Mouse (Mus musculus): ENCODE measurements at regions not wholly inside any gene's neighbourhood (a gene's known extent, or its start where the extent isn't known, plus 50 kb on each side); places are given as distances from the start of the nearest gene placed in this dataset.

- no peak for ATAC-seq
- H3K4me3 ChIP-seq: no peak overlapping the region
- H3K36me3 ChIP-seq (ENCODE audit: poor library complexity, severe bottlenecking): no peaks in the 10 kb centered on the region
- H3K9ac ChIP-seq: no peak overlapping the region
- no peaks in the 10 kb centered on the region for H3K27me3 ChIP-seq
- H3K27ac ChIP-seq: no peak overlapping the region
- 91% methylated on average over 3 of the region's 3 CpGs for WGBS
- no peak overlapping the region for H3K4me2 ChIP-seq
- H3K9me3 ChIP-seq (replicated peaks): no peaks in the 10 kb centered on the region
- H3K4me1 ChIP-seq: peaks cover 6% of the 10 kb centered on the region
Observed at GRCm38 (mm10) chr14:33804321-33804720, 119.1 kb upstream of the Gdf10 start.

DNA sequence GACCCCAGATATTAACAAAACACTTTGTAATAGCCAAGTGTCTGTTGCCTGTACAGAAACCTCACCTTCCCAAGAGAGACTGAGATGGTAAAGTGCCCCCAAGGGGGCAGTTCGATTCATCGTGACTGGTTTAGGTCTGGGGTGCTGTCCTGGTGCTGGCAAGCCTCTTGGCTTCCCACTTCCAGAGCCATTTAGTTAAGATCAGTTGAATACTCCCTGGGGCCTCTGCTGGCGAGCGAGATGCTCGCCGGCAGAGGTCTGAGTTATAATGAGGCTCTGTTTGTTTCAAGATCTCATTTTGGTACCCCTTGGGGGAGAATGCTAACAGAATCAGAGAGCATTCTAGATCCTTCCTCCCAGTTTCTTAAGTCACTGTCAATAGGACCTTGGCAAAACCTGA, 118.7 kb upstream of the Gdf10 start:
- 65% methylated on average over 6 of the region's 6 CpGs for WGBS
- H3K36me3 ChIP-seq (ENCODE audit: poor library complexity, severe bottlenecking): no peaks in the 10 kb centered on the region
- H3K4me2 ChIP-seq: no peak overlapping the region
- no peak overlapping the region for H3K9ac ChIP-seq
- H3K9me3 ChIP-seq (replicated peaks): no peaks in the 10 kb centered on the region
- no peak for ATAC-seq
- H3K4me1 ChIP-seq: peaks cover 6% of the 10 kb centered on the region
- no peak overlapping the region for H3K4me3 ChIP-seq
- H3K27me3 ChIP-seq: no peaks in the 10 kb centered on the region
- H3K27ac ChIP-seq: no peak overlapping the region

DNA sequence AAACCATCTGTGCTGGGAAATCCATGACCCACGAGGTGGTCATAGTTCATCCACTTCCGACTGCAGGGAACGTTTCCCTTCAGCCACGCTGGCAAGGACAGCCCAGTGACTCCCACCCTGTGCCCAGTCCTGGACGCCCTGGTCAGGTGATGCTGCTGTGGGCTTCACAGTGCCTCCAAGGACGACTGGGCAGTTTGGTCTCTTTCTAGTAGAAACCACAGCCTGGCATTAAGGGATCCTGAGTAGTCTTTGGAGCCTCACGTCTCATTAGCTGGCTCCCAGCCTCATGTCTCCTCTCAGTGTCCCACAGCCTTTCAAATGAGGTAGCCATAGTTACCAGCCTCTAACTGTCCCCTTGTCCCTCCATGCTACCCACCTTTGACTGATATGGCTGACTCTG, 116.2 kb upstream of the Gdf10 start:
- Histone ChIP-seq H3K27me3 (no peaks in the 10 kb centered on the region), H3K4me2 (no peak overlapping the region), H3K9me3 (replicated peaks) (no peaks in the 10 kb centered on the region), H3K27ac (no peak overlapping the region), H3K36me3 (ENCODE audit: poor library complexity, severe bottlenecking) (no peaks in the 10 kb centered on the region), H3K9ac (no peak overlapping the region), H3K4me3 (no peak overlapping the region), H3K4me1 (peaks cover 6% of the 10 kb centered on the region)
- 75% methylated on average over 7 of the region's 7 CpGs for WGBS
- no peak for ATAC-seq

DNA sequence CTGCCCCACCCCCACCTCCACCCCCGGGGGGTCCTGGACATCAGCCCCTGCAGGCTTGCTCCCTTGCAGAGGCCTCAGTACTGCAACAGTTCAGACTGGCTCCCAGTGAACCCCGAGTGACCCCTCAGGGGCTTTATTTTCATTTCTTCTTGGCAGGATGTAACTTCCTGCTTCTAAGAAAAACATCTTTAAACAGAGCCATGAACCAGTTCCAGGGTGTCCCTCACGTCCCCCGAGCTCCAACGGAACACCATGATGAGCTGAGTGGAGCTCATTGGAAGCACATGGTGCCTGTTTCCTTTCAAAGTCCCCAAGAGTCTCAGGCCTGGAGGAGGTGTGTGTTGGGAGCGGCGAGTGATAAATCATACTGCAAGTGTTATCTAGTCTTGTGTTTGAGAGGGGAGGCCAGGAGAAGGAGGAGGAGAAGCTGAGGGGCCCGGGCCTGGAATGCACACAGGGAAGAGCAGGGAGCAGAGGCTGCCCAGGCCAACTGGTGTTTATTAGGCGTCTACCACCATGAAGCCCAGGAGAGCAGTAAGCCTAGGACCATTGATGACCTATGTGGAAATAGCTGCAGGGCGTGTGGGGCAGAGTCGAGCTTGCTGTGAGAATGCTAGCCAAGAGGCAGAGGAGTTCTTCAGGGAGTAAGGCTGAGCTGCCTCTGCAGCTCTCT, 114.7 kb upstream of the Gdf10 start:
- WGBS: 81% methylated on average over 11 of the region's 11 CpGs
- H3K9me3 ChIP-seq (replicated peaks): no peaks in the 10 kb centered on the region

DNA sequence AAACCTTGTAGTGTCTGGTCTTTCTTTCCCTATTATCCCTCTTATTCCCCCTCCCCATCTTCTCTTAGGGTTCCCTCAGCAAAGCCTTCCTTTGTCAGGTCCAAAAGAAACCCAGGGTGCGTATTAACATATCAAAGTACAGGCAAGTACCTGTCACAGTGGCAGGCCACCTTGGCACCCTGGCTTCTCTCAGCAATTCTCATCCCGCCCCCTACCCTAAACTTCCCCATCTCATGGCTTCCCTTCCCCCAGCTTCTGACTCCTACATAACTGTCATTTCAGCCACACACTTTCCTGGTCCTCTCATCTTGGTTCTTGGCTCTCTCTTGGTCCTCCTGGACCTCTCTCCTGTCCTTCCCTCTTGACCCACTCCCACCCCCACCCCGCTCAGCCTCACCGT, 112.8 kb upstream of the Gdf10 start:
- Histone ChIP-seq H3K9me3 (replicated peaks) (no peaks in the 10 kb centered on the region), H3K27me3 (no peaks in the 10 kb centered on the region)
- no peak for ATAC-seq

More for the DNA sequence above, 114.7 kb upstream of the Gdf10 start:
- Histone ChIP-seq H3K4me2 (no peak overlapping the region), H3K27me3 (no peaks in the 10 kb centered on the region), H3K4me1 (peaks cover 6% of the 10 kb centered on the region), H3K9ac (no peak overlapping the region), H3K4me3 (no peak overlapping the region), H3K36me3 (ENCODE audit: poor library complexity, severe bottlenecking) (no peaks in the 10 kb centered on the region), H3K27ac (no peak overlapping the region)
- no peak for ATAC-seq

GRCm38 (mm10) chr14:33811241-33811640, 112.1 kb upstream of the Gdf10 start:
- no peak overlapping the region for H3K9ac ChIP-seq
- 45% methylated on average over 3 of the region's 3 CpGs for WGBS
- no peaks in the 10 kb centered on the region for H3K27me3 ChIP-seq
- H3K36me3 ChIP-seq (ENCODE audit: poor library complexity, severe bottlenecking): no peaks in the 10 kb centered on the region
- no peaks in the 10 kb centered on the region for H3K9me3 ChIP-seq (replicated peaks)
- no peak for ATAC-seq
- peaks cover 2% of the 10 kb centered on the region for H3K4me1 ChIP-seq
- no peak overlapping the region for H3K4me3 ChIP-seq
- H3K4me2 ChIP-seq: no peak overlapping the region
- no peak overlapping the region for H3K27ac ChIP-seq

More for the DNA sequence above, 112.8 kb upstream of the Gdf10 start:
- WGBS: 68% methylated on average over 4 of the region's 4 CpGs
- H3K9ac ChIP-seq: no peak overlapping the region
- no peaks in the 10 kb centered on the region for H3K36me3 ChIP-seq (ENCODE audit: poor library complexity, severe bottlenecking)
- H3K27ac ChIP-seq: no peak overlapping the region
- no peak overlapping the region for H3K4me2 ChIP-seq
- peaks cover 6% of the 10 kb centered on the region for H3K4me1 ChIP-seq
- no peak overlapping the region for H3K4me3 ChIP-seq

DNA sequence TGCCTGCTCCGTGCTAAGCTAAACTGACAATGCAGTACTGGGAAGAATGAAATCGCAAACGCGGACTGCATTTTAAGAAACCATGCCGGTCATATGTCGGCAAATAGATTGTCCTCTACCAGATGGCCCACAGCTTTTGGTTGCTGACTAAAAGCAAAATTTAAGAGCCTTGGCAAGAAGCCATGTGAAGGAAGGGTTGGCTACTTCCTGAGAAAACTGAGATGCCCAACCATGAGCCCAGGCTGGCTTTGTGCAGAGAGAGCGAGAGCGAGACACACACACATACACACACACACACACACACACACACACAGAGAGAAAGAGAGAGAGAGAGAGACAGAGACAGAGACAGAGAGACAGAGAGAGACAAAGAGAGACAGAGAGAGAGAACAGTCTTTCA, 111.1 kb upstream of the Gdf10 start:
- Histone ChIP-seq H3K9me3 (replicated peaks) (no peaks in the 10 kb centered on the region), H3K9ac (no peak overlapping the region), H3K27ac (no peak overlapping the region), H3K4me3 (no peak overlapping the region), H3K4me2 (no peak overlapping the region), H3K27me3 (no peaks in the 10 kb centered on the region), H3K4me1 (no peaks in the 10 kb centered on the region), H3K36me3 (ENCODE audit: poor library complexity, severe bottlenecking) (no peaks in the 10 kb centered on the region)
- ATAC-seq: no peak
- 86% methylated on average over 8 of the region's 8 CpGs for WGBS

GRCm38 (mm10) chr14:33812772-33813171, 110.6 kb upstream of the Gdf10 start:
- Histone ChIP-seq H3K9me3 (replicated peaks) (no peaks in the 10 kb centered on the region), H3K27me3 (no peaks in the 10 kb centered on the region), H3K36me3 (ENCODE audit: poor library complexity, severe bottlenecking) (no peaks in the 10 kb centered on the region), H3K4me2 (no peak overlapping the region), H3K9ac (no peak overlapping the region), H3K4me1 (no peaks in the 10 kb centered on the region), H3K27ac (no peak overlapping the region), H3K4me3 (no peak overlapping the region)
- 85% methylated on average over 4 of the region's 4 CpGs for WGBS
- ATAC-seq: no peak

GRCm38 (mm10) chr14:33813274-33813673, 110.1 kb upstream of the Gdf10 start:
- ATAC-seq: no peak
- Histone ChIP-seq H3K9me3 (replicated peaks) (no peaks in the 10 kb centered on the region), H3K9ac (no peak overlapping the region), H3K4me3 (no peak overlapping the region), H3K27me3 (no peaks in the 10 kb centered on the region), H3K4me1 (no peaks in the 10 kb centered on the region), H3K4me2 (no peak overlapping the region), H3K27ac (no peak overlapping the region), H3K36me3 (ENCODE audit: poor library complexity, severe bottlenecking) (no peaks in the 10 kb centered on the region)
- 94% methylated on average over 3 of the region's 3 CpGs for WGBS

- Histone ChIP-seq H3K4me1 (no peaks in the 10 kb centered on the region), H3K4me3 (no peak overlapping the region), H3K36me3 (ENCODE audit: poor library complexity, severe bottlenecking) (no peaks in the 10 kb centered on the region), H3K9ac (no peak overlapping the region), H3K27me3 (no peaks in the 10 kb centered on the region), H3K27ac (no peak overlapping the region), H3K4me2 (no peak overlapping the region), H3K9me3 (replicated peaks) (no peaks in the 10 kb centered on the region)
- no peak for ATAC-seq
- WGBS: 92% methylated on average over 1 of the region's 1 CpGs
Observed at GRCm38 (mm10) chr14:33814107-33814506, 109.3 kb upstream of the Gdf10 start.

DNA sequence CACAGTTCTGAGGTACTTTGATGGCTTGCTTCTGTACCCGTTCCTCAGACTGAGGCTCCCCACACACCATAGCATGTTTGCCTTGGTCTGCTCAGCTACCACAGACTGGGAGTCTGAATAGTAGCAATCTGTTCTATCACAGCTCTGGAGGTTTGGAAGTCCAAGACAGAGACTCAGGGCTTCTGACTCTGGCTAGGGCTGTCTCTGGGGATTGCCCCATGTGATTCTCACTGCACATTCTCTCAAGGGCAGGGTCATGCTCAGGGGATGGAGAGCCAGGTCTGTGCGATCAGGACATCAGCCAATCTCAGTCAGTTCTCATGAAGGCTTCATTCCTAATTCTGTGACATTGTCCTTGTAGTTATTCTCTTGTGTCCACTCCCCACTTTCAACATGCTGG, 108.8 kb upstream of the Gdf10 start:
- 89% methylated on average over 2 of the region's 2 CpGs for WGBS
- no peak overlapping the region for H3K4me2 ChIP-seq
- no peak overlapping the region for H3K4me3 ChIP-seq
- H3K36me3 ChIP-seq (ENCODE audit: poor library complexity, severe bottlenecking): no peaks in the 10 kb centered on the region
- H3K4me1 ChIP-seq: no peaks in the 10 kb centered on the region
- H3K9ac ChIP-seq: no peak overlapping the region
- H3K9me3 ChIP-seq (replicated peaks): no peaks in the 10 kb centered on the region
- no peak overlapping the region for H3K27ac ChIP-seq
- no peaks in the 10 kb centered on the region for H3K27me3 ChIP-seq
- ATAC-seq: no peak

- Histone ChIP-seq H3K9ac (no peak overlapping the region), H3K27me3 (no peaks in the 10 kb centered on the region), H3K4me1 (peaks cover 10% of the 10 kb centered on the region), H3K36me3 (ENCODE audit: poor library complexity, severe bottlenecking) (no peaks in the 10 kb centered on the region), H3K27ac (no peak overlapping the region), H3K9me3 (replicated peaks) (no peaks in the 10 kb centered on the region), H3K4me3 (no peak overlapping the region), H3K4me2 (no peak overlapping the region)
- no peak for ATAC-seq
- WGBS: 94% methylated on average over 14 of the region's 14 CpGs
Observed at GRCm38 (mm10) chr14:33820541-33821260, 102.7 kb upstream of the Gdf10 start.

- Histone ChIP-seq H3K27ac (no peak overlapping the region), H3K27me3 (no peaks in the 10 kb centered on the region), H3K9me3 (replicated peaks) (no peaks in the 10 kb centered on the region), H3K4me2 (no peak overlapping the region), H3K36me3 (ENCODE audit: poor library complexity, severe bottlenecking) (no peaks in the 10 kb centered on the region), H3K9ac (no peak overlapping the region), H3K4me1 (peaks cover 10% of the 10 kb centered on the region), H3K4me3 (no peak overlapping the region)
- WGBS: 89% methylated on average over 7 of the region's 7 CpGs
- ATAC-seq: no peak
Observed at GRCm38 (mm10) chr14:33821436-33821835, 102.0 kb upstream of the Gdf10 start.
